Mouse (Mus musculus) CH12.LX (cell line): Measurements from ENCODE around the gene Cecr2. TPM values are rescaled to one million over a fixed set of nuclear protein-coding genes. Genes with fewer than 3 reads are reported as not detected.

ENCODE experiments used
- DNase-seq: peaks from one replicate; pipeline ENCODE4 v3.0.0-alpha.2; 2013; ENCODE audit errors: extremely low read depth
- H3K27ac ChIP-seq: 2 replicates; pipeline ENCODE4 v1.5.1; 2012; ENCODE audit warnings: low read depth, mild to moderate bottlenecking, control low read depth, moderate library complexity; ENCODE audit not compliant: insufficient read depth
- H3K27me3 ChIP-seq: replicated peaks from 2 replicates; pipeline ENCODE3; 2012; ENCODE audit warnings: inconsistent platforms
- H3K36me3 ChIP-seq, 2 experiments: replicated peaks in 1 of 2; 2 replicates each; pipeline versions ENCODE3 to v1.6.1; 2012; ENCODE audit warnings: inconsistent platforms in 1 of 2, low read length in 1 of 2, mild to moderate bottlenecking in 1 of 2, mixed read lengths in 1 of 2, moderate library complexity in 1 of 2; ENCODE audit not compliant: control insufficient read depth in 1 of 2, insufficient read depth in 1 of 2
- H3K4me1 ChIP-seq, 2 experiments: 2 replicates each; pipeline ENCODE4 v1.6.1; 2012; ENCODE audit warnings: inconsistent platforms in 1 of 2, moderate library complexity in 1 of 2; ENCODE audit not compliant: insufficient read depth in 2 of 2, control insufficient read depth in 1 of 2
- H3K4me2 ChIP-seq: 2 replicates; pipeline ENCODE4 v1.6.1; 2012; ENCODE audit warnings: low read depth, mild to moderate bottlenecking, control low read depth; ENCODE audit not compliant: poor library complexity, insufficient read depth, severe bottlenecking
- H3K4me3 ChIP-seq, 3 experiments: fragments of 150-350 bp in 1 of 3; sonication (generic) in 1 of 3; replicated peaks in 1 of 3; 2 replicates each; pipeline versions ENCODE3 to v1.5.1; 2011 to 2012; ENCODE audit warnings: low read depth in 2 of 3, low read length in 2 of 3, mild to moderate bottlenecking in 2 of 3, moderate library complexity in 2 of 3, control low read depth in 1 of 3, improper control_type of control experiment in 1 of 3, inconsistent platforms in 1 of 3, mixed read lengths in 1 of 3; ENCODE audit not compliant: poor library complexity in 1 of 3
- H3K79me2 ChIP-seq: replicated peaks from 2 replicates; pipeline ENCODE4 v1.6.1; 2012; ENCODE audit warnings: mild to moderate bottlenecking, moderate library complexity; ENCODE audit not compliant: control insufficient read depth, poor library complexity, insufficient read depth, severe bottlenecking; ENCODE audit errors: extremely low read depth
- H3K9ac ChIP-seq: 2 replicates; pipeline ENCODE4 v1.6.1; 2012; ENCODE audit warnings: low read depth, mild to moderate bottlenecking, control low read depth, moderate library complexity; ENCODE audit not compliant: insufficient read depth
- H3K9me3 ChIP-seq: replicated peaks from 2 replicates; pipeline ENCODE3; 2012; ENCODE audit warnings: low read length, inconsistent platforms, mixed read lengths
- CHD1 ChIP-seq: IDR thresholded peaks from 2 replicates; pipeline ENCODE4 v1.6.1; 2012; ENCODE audit warnings: low read depth, low read length, improper control_type of control experiment, inconsistent platforms
- CHD2 ChIP-seq: IDR thresholded peaks from 2 replicates; pipeline ENCODE4 v1.6.1; 2011; ENCODE audit warnings: low read length, improper control_type of control experiment
- CTCF ChIP-seq, 2 experiments: IDR thresholded peaks in 1 of 2; conservative IDR thresholded peaks in 1 of 2; 2 replicates each; pipeline ENCODE4 v1.5.1; 2011 to 2012; ENCODE audit warnings: low read depth in 2 of 2, low read length in 2 of 2, improper control_type of control experiment in 1 of 2, inconsistent platforms in 1 of 2, mild to moderate bottlenecking in 1 of 2, moderate library complexity in 1 of 2
- E2F4 ChIP-seq: IDR thresholded peaks from 2 replicates; pipeline ENCODE4 v1.6.1; 2011; ENCODE audit warnings: low read depth, low read length, improper control_type of control experiment; ENCODE audit not compliant: insufficient replicate concordance
- ELF1 ChIP-seq: IDR thresholded peaks from 2 replicates; pipeline ENCODE4 v1.6.1; 2014; ENCODE audit warnings: low read depth, mild to moderate bottlenecking, inconsistent platforms, low read length, improper control_type of control experiment
- EP300 ChIP-seq: IDR thresholded peaks from 2 replicates; pipeline ENCODE4 v1.6.1; 2011; ENCODE audit warnings: low read length, improper control_type of control experiment
- ETS1 ChIP-seq: conservative IDR thresholded peaks from 2 replicates; pipeline ENCODE4 v1.6.1; 2012; ENCODE audit warnings: low read depth, mild to moderate bottlenecking, inconsistent platforms, low read length, improper control_type of control experiment, moderate library complexity
- GABPA ChIP-seq: IDR thresholded peaks from 2 replicates; pipeline ENCODE4 v1.6.1; 2012; ENCODE audit warnings: low read depth, low read length, improper control_type of control experiment, inconsistent platforms; ENCODE audit not compliant: insufficient replicate concordance
- HCFC1 ChIP-seq: IDR thresholded peaks from 2 replicates; pipeline ENCODE4 v1.6.1; 2012; ENCODE audit warnings: low read depth, mild to moderate bottlenecking, inconsistent platforms, low read length, improper control_type of control experiment
- IRF4 ChIP-seq: IDR thresholded peaks from 2 replicates; pipeline ENCODE4 v1.6.1; 2014; ENCODE audit warnings: low read depth, mild to moderate bottlenecking, inconsistent platforms, low read length, improper control_type of control experiment
- MAX ChIP-seq: IDR thresholded peaks from 2 replicates; pipeline ENCODE4 v1.6.1; 2011; ENCODE audit warnings: low read length, improper control_type of control experiment
- MAZ ChIP-seq: IDR thresholded peaks from 2 replicates; pipeline ENCODE4 v1.6.1; 2012; ENCODE audit warnings: low read depth, mild to moderate bottlenecking, inconsistent platforms, low read length, improper control_type of control experiment, moderate library complexity
- MXI1 ChIP-seq: IDR thresholded peaks from 2 replicates; pipeline ENCODE4 v1.6.1; 2011; ENCODE audit warnings: mild to moderate bottlenecking, low read depth, low read length, improper control_type of control experiment
- MYC ChIP-seq: IDR thresholded peaks from 2 replicates; pipeline ENCODE4 v1.6.1; 2011; ENCODE audit warnings: low read depth, mild to moderate bottlenecking, improper control_type of control experiment, low read length
- PAX5 ChIP-seq: IDR thresholded peaks from 2 replicates; pipeline ENCODE4 v1.6.1; 2012; ENCODE audit warnings: low read length, inconsistent platforms, mixed read lengths
- POLR2A ChIP-seq: IDR thresholded peaks from 2 replicates; pipeline ENCODE4 v1.6.1; 2011; ENCODE audit warnings: low read depth, mild to moderate bottlenecking, improper control_type of control experiment, low read length
- RAD21 ChIP-seq: IDR thresholded peaks from 2 replicates; pipeline ENCODE4 v1.6.1; 2011; ENCODE audit warnings: low read depth, mild to moderate bottlenecking, low read length, improper control_type of control experiment, moderate library complexity
- RCOR1 ChIP-seq: conservative IDR thresholded peaks from 2 replicates; pipeline ENCODE4 v1.6.1; 2012; ENCODE audit warnings: low read depth, mild to moderate bottlenecking, inconsistent platforms, low read length, improper control_type of control experiment
- SMC3 ChIP-seq: IDR thresholded peaks from 2 replicates; pipeline ENCODE4 v1.6.1; 2011; ENCODE audit warnings: low read depth, low read length, improper control_type of control experiment
- USF2 ChIP-seq: conservative IDR thresholded peaks from 2 replicates; pipeline ENCODE4 v1.6.1; 2011; ENCODE audit warnings: low read depth, low read length, improper control_type of control experiment
- ZC3H11A ChIP-seq: IDR thresholded peaks from 2 replicates; pipeline ENCODE4 v1.6.1; 2012; ENCODE audit warnings: low read depth, mild to moderate bottlenecking, inconsistent platforms, low read length, improper control_type of control experiment
- ZMIZ1 ChIP-seq: IDR thresholded peaks from 2 replicates; pipeline ENCODE4 v1.6.1; 2012; ENCODE audit warnings: low read depth, mild to moderate bottlenecking, inconsistent platforms, low read length, improper control_type of control experiment
- dilution Hi-C: fragments of 300-500 bp; cut with MboI; formaldehyde crosslinking; loops from 2 replicates; pipeline ENCODE4 v1.14.3; 2020; ENCODE audit warnings: low sequenced_read_pairs; ENCODE audit not compliant: extremely low pct_unique_long_range_greater_than_20kb, extremely low pct_ligation_motif_present
- in situ Hi-C: fragments of 300-500 bp; cut with MboI; formaldehyde crosslinking; loops from 3 replicates; pipeline ENCODE4 v1.14.3; 2019; ENCODE audit warnings: low sequenced_read_pairs, low pct_ligation_motif_present, low pct_unique_long_range_greater_than_20kb, mixed read lengths
- polyA plus RNA-seq: library from polyadenylated mRNA; unstranded; fragments of >175 nt; gene quantifications from 2 replicates; pipeline ENCODE4 v1.2.1, GENCODE M21; 2012; ENCODE audit warnings: low read depth; ENCODE audit not compliant: insufficient read length
- total RNA-seq, 2 experiments: library from RNA; depleted of rRNA; stranded (reverse); fragments of 300-350 nt in 1 of 2; fragments of >200 nt in 1 of 2; gene quantifications; 2 replicates each; pipeline ENCODE4 v1.2.3; 2012 to 2014

The Cecr2 gene
- total and polyA plus RNA-seq, 3 experiments: 6.6 to 15.0 (median 12.5) TPM

- TF ChIP-seq ELF1 (no peak), CHD2 (no peak), RAD21 (no peak)
These were observed 129.4 kb downstream of the Cecr2 start (continued) for GRCm38 (mm10) chr6:120795422-120796086.

DNA sequence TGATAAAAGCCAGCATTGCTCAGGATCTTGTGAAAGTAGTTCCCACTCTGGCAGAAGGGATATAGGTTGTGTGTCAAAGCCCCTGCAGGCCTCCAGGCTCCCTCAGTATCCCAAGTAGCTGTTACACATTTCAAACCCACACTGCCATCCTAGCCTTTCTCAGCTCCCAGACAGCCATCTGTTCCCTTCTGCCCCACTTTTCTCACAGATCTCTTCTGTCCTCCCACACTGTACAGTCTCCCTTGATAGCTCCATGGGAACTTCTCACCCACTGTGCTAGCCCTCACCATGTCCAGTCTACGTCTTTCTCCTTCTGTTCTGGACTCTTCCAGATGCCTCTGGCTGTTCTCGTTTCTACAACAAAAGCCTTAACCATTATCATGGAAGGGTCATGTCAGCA, 129.9 kb downstream of the Cecr2 start:
- no peaks in the 10 kb centered on the region for H3K9me3 ChIP-seq
- dilution Hi-C loops (no loop called here), in situ Hi-C loops (no loop called here)
- peaks cover 89 to 96% of the 10 kb centered on the region in 2 experiments for H3K36me3 ChIP-seq
- no peaks in the 10 kb centered on the region for H3K27me3 ChIP-seq
- H3K4me3 ChIP-seq: no peak overlapping the region
- TF ChIP-seq SMC3 (no peak), IRF4 (no peak), GABPA (no peak), ZC3H11A (no peak), PAX5 (no peak), MYC (no peak), RAD21 (no peak), CHD1 (no peak), HCFC1 (no peak), MXI1 (no peak), RCOR1 (no peak), MAX (no peak), POLR2A (no peak), MAZ (no peak), E2F4 (no peak), ZMIZ1 (no peak), ETS1 (no peak), USF2 (no peak), CTCF (conservative IDR thresholded peaks at IDR 0.05 in 1 of 2, IDR thresholded peaks at IDR 0.05 in 1 of 2; ENCODE audit: low read depth in 2 of 2, low read length in 2 of 2) (no peak), EP300 (no peak)
- TF ChIP-seq, all 38 proteins: peak for 0
- DNase-seq: no peak
- Histone ChIP-seq H3K4me2 (no peak overlapping the region), H3K4me1 (peaks cover 19 to 53% of the 10 kb centered on the region in 2 experiments), H3K27ac (no peak overlapping the region), H3K9ac (no peak overlapping the region), H3K79me2 (no peaks in the 10 kb centered on the region)
